Mouse (Mus musculus) T-helper 2 cell (primary cell): ENCODE measurements around the gene Aff4.

Source experiments
- in situ Hi-C: fragments of 300-600 bp; cut with MboI, MseI; formaldehyde crosslinking; loops from one replicate; pipeline ENCODE4 v1.15.1; 2025; ENCODE audit warnings: high pct_unique_total_duplicates

The Aff4 gene

DNA sequence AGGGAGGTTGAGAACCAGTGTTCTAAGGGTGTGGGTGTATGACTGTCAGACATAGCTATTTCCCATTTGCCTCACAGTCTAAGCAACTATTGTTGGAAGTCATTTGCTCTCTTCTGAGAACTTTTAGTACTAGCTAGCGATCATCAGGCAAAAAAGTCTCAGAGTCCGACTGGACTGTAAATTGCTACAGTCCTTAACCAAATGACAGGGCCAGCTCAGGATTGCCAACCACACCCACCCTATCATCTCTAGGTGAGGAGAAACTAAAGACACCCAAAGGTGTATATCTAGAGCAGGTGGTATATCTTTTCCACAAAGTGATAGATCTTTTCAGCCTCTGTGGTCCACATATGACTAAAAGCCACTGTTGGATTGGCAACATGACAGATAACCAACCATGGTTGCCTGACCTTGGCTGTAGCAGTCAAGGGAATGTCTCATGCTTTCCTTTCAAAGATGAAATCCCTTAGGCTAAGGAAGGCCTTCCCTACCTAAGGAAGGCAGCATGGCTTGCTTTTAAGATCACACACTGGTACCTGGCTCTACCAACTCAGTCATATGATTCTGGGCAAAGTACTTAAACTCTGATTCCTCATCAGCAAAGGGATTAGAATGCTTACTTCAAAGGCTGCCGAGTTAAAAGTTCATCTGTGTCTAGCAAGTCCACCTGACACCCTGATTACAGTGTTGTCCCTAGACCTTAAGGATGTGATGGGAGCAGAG lies 77.5 kb downstream of the Aff4 start:
- in situ Hi-C loops: no loop called here

DNA sequence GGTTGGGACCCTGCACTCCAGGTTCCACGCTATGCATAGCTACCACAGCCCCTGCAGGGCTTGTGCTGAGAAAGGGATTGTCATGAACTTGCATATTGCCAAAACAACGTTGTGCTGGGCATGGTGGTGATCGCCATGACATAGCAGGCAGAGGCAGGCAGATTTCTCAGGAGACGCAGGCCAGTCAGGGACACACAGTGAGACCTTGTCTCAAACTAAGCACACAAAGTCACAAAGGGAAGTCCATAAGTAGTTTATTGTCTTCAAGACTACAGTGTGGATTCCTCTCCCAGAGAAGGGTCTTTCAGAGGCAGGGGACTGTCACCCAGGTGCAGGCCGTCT lies 78.1 kb downstream of the Aff4 start:
- in situ Hi-C loops: no loop called here

DNA sequence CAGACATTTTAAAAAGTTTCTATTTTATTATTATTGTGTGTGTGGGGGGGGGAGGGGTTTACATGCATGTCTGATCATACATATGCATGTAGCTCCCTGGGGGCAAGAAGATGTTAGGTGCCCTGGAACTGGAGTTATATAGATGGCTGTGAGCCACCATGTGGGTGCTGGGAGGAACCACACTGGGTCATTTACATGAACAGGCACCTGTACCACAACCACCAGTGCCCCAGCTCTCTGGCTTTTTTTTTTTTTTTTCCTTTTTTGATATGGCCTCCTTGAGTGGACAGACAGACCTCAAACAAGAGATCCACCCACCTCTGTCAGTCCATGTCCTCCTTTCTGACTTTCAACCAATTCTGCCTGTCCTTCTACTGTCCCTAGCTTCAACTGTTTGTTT lies 78.5 kb downstream of the Aff4 start:
- in situ Hi-C loops: no loop called here

- in situ Hi-C loops: no loop called here
Observed at GRCm38 (mm10) chr11:53430300-53430669, 79.7 kb downstream of the Aff4 start.

- in situ Hi-C loops: no loop called here
Observed at GRCm38 (mm10) chr11:53430670-53431346, 80.2 kb downstream of the Aff4 start, which contains the start of the genes Uqcrq and Gdf9. Gene Uqcrq, minus strand, starts transcription at chr11:53430831. Gene Gdf9, plus strand, starts transcription at chr11:53431023.

GRCm38 (mm10) chr11:53431347-53432056 lies 80.9 kb downstream of the Aff4 start:
- in situ Hi-C loops: no loop called here

DNA sequence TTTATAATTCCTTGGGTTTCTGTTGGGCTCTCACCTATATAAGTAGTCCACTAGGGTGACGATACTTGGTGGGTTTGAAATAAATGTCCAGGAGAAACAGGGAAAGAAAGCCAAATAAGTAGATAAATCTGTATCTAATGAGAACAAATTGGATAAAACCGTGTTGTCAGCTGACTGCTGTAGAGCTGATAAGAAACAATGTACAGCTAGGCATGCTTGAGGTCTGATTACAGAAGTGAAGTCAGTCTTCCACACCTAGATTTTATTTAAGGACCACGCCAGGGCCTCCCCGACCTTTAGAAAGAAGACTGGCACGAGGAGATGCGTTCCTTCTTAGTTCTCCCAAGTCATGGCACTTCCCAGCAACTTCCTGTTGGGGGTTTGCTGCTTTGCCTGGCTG lies 82.4 kb downstream of the Aff4 start:
- in situ Hi-C loops: no loop called here

DNA sequence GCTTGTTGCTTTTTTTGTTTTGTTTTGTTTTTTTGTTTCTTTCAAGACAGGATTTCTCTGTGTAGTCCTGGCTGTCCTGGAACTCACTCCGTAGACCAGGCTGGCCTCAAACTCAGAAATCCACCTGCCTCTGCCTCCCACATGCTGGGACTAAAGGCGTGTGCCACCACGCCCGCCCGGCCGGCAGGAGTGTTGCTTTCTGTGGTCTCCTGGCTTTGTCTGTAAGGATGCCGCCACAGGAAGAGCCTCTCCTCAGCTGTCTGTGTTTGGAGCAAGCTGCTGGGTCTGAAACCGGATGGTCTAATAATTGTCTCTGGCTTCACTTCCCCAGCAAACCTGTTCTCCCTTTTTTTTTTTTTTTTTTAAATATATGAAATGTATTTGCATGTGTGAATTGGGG lies 84.9 kb downstream of the Aff4 start:
- in situ Hi-C loops: no loop called here

DNA sequence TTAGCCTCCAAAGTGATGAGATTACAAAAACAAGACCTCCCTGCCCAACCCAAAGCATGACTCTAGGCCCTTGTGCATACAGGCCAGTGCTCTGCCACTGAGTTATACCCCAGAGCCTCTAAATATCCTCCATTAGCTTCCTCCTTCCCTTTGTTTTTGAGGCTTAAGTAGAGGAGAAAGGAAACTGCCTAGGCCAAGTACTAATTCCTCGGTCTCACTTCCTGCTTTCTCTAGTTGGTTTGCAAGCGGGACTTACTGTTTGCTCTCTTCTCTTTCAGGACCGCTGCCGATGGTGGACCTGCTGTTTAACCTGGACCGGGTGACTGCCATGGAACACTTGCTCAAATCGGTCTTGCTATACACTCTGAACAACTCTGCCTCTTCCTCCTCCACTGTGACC lies 85.7 kb downstream of the Aff4 start:
- in situ Hi-C loops: no loop called here

- in situ Hi-C loops: no loop called here
Observed at GRCm38 (mm10) chr11:53441921-53442320, 91.3 kb downstream of the Aff4 start.

- in situ Hi-C loops: no loop called here
Observed at GRCm38 (mm10) chr11:53443861-53444260, 93.2 kb downstream of the Aff4 start.

DNA sequence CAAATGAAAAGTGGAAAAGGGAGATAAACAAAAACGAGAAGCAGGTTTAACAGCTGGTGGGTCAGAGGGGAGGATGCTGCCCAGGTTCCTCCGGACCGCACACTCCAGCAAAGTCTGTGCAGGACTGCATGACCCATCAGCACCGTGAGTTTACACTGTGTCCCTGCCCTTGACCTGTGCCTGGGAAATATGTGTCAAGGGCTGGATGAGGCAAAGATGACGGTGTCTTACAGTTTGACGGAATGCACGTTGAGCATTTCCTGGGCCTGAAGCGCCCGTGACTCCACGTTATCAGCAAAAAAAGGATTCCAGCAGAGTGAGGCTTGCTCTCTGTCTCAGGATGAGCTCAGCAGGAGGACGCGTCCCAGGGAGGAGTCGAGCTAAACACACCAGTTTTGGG lies 94.9 kb downstream of the Aff4 start:
- in situ Hi-C loops: no loop called here

DNA sequence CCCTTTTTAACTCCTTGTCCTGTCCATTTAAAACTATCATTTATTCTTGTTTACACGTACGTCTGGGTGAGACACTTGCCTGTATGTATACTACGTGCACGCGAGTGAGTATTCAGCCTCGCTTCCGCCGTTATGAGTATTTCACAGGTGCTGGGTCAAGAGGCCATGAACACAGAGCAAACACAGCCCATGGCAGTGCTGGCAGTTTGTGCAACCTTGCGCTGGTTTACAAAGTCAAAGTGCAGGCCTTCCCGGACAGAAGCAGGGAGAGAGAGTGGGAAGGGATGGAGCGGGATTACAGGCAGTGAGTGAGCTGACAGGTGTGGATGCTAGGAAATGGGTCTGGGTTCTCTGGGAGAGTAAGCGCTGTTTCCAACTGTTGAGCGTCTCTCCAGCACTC lies 95.5 kb downstream of the Aff4 start:
- in situ Hi-C loops: no loop called here

DNA sequence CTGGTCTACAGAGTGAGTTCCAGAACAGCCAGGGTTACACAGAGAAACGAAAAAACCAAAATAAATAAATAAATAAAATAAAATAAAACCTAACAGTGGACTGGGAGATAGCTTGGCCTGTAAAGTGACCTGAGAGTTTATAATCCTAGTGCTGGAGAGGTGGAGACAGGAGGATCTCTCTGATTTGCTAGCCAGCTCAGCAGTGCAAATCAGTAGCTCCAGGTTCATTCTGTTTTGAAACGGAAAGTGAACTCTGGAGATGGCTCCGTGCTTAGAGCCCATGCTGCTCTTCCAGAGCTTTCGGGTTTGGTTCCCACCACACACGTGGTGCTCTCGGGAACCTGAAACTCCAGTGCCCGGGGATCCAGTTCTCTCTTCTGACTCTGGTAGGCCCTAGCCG lies 97.4 kb downstream of the Aff4 start:
- in situ Hi-C loops: no loop called here

DNA sequence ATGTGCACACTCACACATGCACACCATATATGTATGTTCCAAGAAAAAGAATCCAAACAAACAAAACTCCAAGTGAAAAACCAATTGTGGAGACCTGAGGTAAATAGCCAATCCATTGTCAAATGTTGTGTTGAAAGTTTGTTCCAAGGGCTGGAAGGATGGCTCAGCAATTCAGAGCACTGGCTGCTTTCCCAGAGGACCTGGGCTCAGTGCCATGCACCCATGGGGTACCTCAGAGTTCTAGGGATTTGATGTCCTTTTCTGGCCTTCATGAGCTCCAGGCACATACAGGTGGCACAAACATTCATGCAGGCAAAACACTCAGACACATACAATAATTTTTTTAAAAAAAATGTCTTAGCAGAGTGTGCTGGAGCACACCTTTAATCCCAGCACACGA lies 97.9 kb downstream of the Aff4 start:
- in situ Hi-C loops: no loop called here

GRCm38 (mm10) chr11:53450070-53450705 lies 99.6 kb downstream of the Aff4 start:
- in situ Hi-C loops: no loop called here

DNA sequence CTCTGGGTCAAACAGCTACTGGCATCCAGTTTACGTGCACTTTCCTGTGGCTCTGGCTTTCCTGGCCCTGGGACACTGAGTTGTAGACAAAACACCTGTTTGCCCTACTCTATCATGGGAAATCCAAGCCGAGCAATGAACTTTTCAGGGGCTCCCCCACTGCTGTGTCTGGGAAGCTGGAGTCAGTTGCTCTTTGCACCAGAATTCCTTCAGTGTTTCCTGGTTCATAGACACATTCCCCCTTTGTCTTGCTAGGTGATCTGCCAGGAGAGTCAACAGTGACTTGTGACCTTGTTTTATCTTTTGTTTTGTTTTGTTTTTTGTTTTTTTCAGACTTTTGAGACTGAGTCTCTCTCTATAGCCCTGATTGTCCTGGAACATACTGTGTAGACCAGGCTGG lies 100.7 kb downstream of the Aff4 start:
- in situ Hi-C loops: no loop called here

- in situ Hi-C loops: no loop called here
Observed at GRCm38 (mm10) chr11:53452396-53452795, 101.8 kb downstream of the Aff4 start.

- in situ Hi-C loops: no loop called here
Observed at GRCm38 (mm10) chr11:53453031-53453430, 102.4 kb downstream of the Aff4 start.

DNA sequence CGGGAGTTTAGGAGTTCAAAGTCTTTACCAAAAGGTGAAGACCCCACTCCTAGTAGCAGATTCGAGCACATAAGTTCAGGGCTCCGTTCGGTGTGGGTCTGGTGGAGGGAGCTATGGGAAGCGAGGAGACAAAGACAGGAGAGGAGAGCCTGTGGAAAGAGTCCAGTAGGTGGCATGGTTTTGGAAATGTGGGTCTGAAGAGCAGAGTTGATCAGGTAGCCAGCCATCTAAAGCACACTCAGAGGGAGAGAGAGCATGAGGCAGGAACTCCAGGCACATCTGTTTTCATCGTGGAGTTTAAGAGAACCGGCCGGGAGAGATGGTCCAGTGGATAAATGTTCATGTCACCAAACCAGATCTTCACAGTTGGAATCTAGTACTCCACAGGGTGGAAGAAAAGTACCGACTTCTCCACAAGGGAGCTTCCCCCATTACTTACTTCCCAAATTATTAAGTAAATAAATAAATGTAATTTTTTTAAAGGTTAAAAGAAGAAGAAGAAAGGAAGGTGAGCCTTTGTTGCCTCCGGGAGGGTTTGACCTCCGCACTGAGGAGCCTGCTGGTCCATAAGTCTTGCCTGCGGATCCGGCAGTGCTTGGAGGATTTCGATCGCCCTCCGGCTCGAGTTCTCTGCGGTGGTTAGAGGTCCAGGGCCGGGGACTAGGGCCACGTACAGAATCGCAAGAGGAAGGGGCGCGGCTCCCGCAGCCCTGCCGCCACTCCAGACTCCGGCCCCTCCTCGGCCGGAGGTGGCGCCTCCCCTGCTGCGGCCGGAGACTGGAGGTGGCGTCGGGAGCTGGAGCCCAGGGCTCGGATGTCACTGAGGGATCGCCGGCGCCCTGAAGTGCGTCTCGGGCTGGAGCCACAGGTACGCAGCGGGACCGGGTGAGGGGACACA lies 106.1 kb downstream of the Aff4 start, which contains the start of the genes Gm10447 and Shroom1:
Gm10447 (minus strand) TSS at position 637 of the 898 bp plus-strand sequence.
Shroom1 (plus strand) TSS at position 732 of the 898 bp plus-strand sequence.
- in situ Hi-C loops: no loop called here

- in situ Hi-C loops: no loop called here
Observed at GRCm38 (mm10) chr11:53457372-53457954, 106.8 kb downstream of the Aff4 start.
